Mouse (Mus musculus) liver, embryonic 15.5 days (tissue): ENCODE data around the gene Dnah8. TPM values are rescaled to one million over a fixed set of nuclear protein-coding genes. Genes with fewer than 3 reads are reported as not detected.

ENCODE experiments used
- ATAC-seq: fragments of 200-750 bp; cut with Nextera tagmentation; 2 replicates; pipeline ENCODE4 v1.8.0; 2017; ENCODE audit warnings: moderate number of reproducible peaks, mild to moderate bottlenecking, moderate library complexity; ENCODE audit not compliant: insufficient read depth
- H3K27ac ChIP-seq: fragments of 300-500 bp; sonication (generic); replicated peaks from 2 replicates; pipeline ENCODE4 v1.5.1; 2015; ENCODE audit warnings: mild to moderate bottlenecking, inconsistent platforms
- H3K27me3 ChIP-seq: fragments of 300-500 bp; sonication (generic); 2 replicates; pipeline ENCODE4 v1.6.1; 2015; ENCODE audit warnings: mild to moderate bottlenecking, inconsistent platforms
- H3K36me3 ChIP-seq: fragments of 300-500 bp; sonication (generic); replicated peaks from 2 replicates; pipeline ENCODE4 v1.6.1; 2015; ENCODE audit warnings: moderate library complexity, mild to moderate bottlenecking, inconsistent platforms
- H3K4me1 ChIP-seq: fragments of 300-500 bp; sonication (generic); replicated peaks from 2 replicates; pipeline ENCODE4 v1.6.1; 2015; ENCODE audit warnings: inconsistent platforms
- H3K4me2 ChIP-seq: fragments of 300-500 bp; sonication (generic); 2 replicates; pipeline ENCODE4 v1.6.1; 2015; ENCODE audit warnings: moderate library complexity, mild to moderate bottlenecking, inconsistent platforms
- H3K4me3 ChIP-seq: fragments of 300-500 bp; sonication (generic); replicated peaks from 2 replicates; pipeline ENCODE4 v1.5.1; 2015; ENCODE audit warnings: mild to moderate bottlenecking, inconsistent platforms
- H3K9ac ChIP-seq: fragments of 300-500 bp; sonication (generic); 2 replicates; pipeline ENCODE4 v1.6.1; 2015; ENCODE audit warnings: moderate library complexity, mild to moderate bottlenecking, inconsistent platforms
- H3K9me3 ChIP-seq: fragments of 300-500 bp; sonication (generic); replicated peaks from 2 replicates; pipeline ENCODE4 v1.6.1; 2016; ENCODE audit warnings: inconsistent platforms
- WGBS: fragments of 180-500 bp; shearing (Covaris S2); methylation state at CpG from one replicate; pipeline ENCODE4 v1.1.7; 2015; ENCODE audit warnings: mixed read lengths; ENCODE audit not compliant: insufficient replicate concordance; 5-methylcytosine and 5-hydroxymethylcytosine counted together
- polyA plus RNA-seq: library from polyadenylated mRNA; unstranded; fragments of >200 nt; fragmentation: Nextera tagmentation; extraction: Ambion mirVana; gene quantifications from 2 replicates; pipeline ENCODE4 v1.2.1, GENCODE M21; 2015

The Dnah8 gene
- polyA plus RNA-seq, 1 experiment from 2014 or later, result 1.1 TPM

GRCm38 (mm10) chr17:30609305-30609979 is 14.7 kb upstream of the Dnah8 start:
- peak overlapping the region; percentile 75 for H3K4me3 ChIP-seq
- H3K9me3 ChIP-seq, result no peaks in the 10 kb centered on the region
- peaks cover 37% of the 10 kb centered on the region for H3K36me3 ChIP-seq
- 62% methylated on average over 16 of the region's 16 CpGs for WGBS
- no peaks in the 10 kb centered on the region for H3K27me3 ChIP-seq
- peak; percentile 24; the same call in 1 of the 2 replicates for ATAC-seq
- peak overlapping the region; percentile 93 for H3K27ac ChIP-seq
- peak overlapping the region; percentile 19; the same call in 1 of the 2 replicates for H3K9ac ChIP-seq
- peak overlapping the region; percentile 69 for H3K4me2 ChIP-seq
- H3K4me1 ChIP-seq, result peaks cover 70% of the 10 kb centered on the region

GRCm38 (mm10) chr17:30609980-30610307 is 14.2 kb upstream of the Dnah8 start:
- ATAC-seq, result no peak
- Histone ChIP-seq H3K9ac (no peak overlapping the region), H3K36me3 (peaks cover 32% of the 10 kb centered on the region), H3K4me2 (peak overlapping the region; percentile 69), H3K4me1 (peaks cover 75% of the 10 kb centered on the region), H3K9me3 (no peaks in the 10 kb centered on the region), H3K27me3 (no peaks in the 10 kb centered on the region), H3K4me3 (peak overlapping the region; percentile 75), H3K27ac (peak overlapping the region; percentile 93)
- WGBS, result 61% methylated on average over 5 of the region's 5 CpGs

- no peak for ATAC-seq
- Histone ChIP-seq H3K27ac (peak overlapping the region; percentile 93), H3K36me3 (peaks cover 26% of the 10 kb centered on the region), H3K27me3 (no peaks in the 10 kb centered on the region), H3K9me3 (no peaks in the 10 kb centered on the region), H3K4me3 (peak overlapping the region; percentile 75), H3K9ac (peak overlapping the region; percentile 82; the same call in 1 of the 2 replicates), H3K4me1 (peaks cover 83% of the 10 kb centered on the region), H3K4me2 (peak overlapping the region; percentile 69)
- WGBS, result 47% methylated on average over 1 of the region's 1 CpGs
These were observed 13.4 kb upstream of the Dnah8 start for GRCm38 (mm10) chr17:30610739-30611138.

- H3K9ac ChIP-seq, result peak overlapping the region; percentile 82
- 16% methylated on average over 18 of the region's 18 CpGs for WGBS
- H3K36me3 ChIP-seq, result peaks cover 19% of the 10 kb centered on the region
- peak overlapping the region; percentile 93 for H3K27ac ChIP-seq
- no peaks in the 10 kb centered on the region for H3K9me3 ChIP-seq
- H3K4me3 ChIP-seq, result peak overlapping the region; percentile 75
- H3K4me2 ChIP-seq, result peak overlapping the region; percentile 69
- H3K27me3 ChIP-seq, result no peaks in the 10 kb centered on the region
- H3K4me1 ChIP-seq, result peaks cover 83% of the 10 kb centered on the region
- 0 out of 2 replicates have a peak, but pooled peaks have one; percentile 6 for ATAC-seq
These were observed 12.7 kb upstream of the Dnah8 start for GRCm38 (mm10) chr17:30611221-30612074.

GRCm38 (mm10) chr17:30612075-30612859 is 11.9 kb upstream of the Dnah8 start:
- no peaks in the 10 kb centered on the region for H3K27me3 ChIP-seq
- peak overlapping the region; percentile 82 for H3K9ac ChIP-seq
- H3K4me3 ChIP-seq, result peak overlapping the region; percentile 75
- H3K27ac ChIP-seq, result peak overlapping the region; percentile 93
- peak; percentile 93 for ATAC-seq
- under 1% methylated on average over 34 of the region's 34 CpGs for WGBS
- peaks cover 83% of the 10 kb centered on the region for H3K4me1 ChIP-seq
- H3K4me2 ChIP-seq, result peak overlapping the region; percentile 69
- H3K9me3 ChIP-seq, result no peaks in the 10 kb centered on the region
- peaks cover 10% of the 10 kb centered on the region for H3K36me3 ChIP-seq

- Histone ChIP-seq H3K9me3 (no peaks in the 10 kb centered on the region), H3K4me2 (peak overlapping the region; percentile 69), H3K4me1 (peaks cover 72% of the 10 kb centered on the region), H3K36me3 (no peaks in the 10 kb centered on the region), H3K9ac (0 out of 2 replicates have a peak overlapping the region, but pooled peaks have one; percentile 20), H3K27ac (peak overlapping the region; percentile 90), H3K27me3 (no peaks in the 10 kb centered on the region), H3K4me3 (peak overlapping the region; percentile 75)
- ATAC-seq, result 0 out of 2 replicates have a peak, but pooled peaks have one; percentile 11
These were observed 10.8 kb upstream of the Dnah8 start for GRCm38 (mm10) chr17:30613350-30613749.

- Histone ChIP-seq H3K27me3 (no peaks in the 10 kb centered on the region), H3K4me2 (peak overlapping the region; percentile 27), H3K27ac (peak overlapping the region; percentile 77), H3K9me3 (no peaks in the 10 kb centered on the region), H3K36me3 (no peaks in the 10 kb centered on the region), H3K9ac (no peak overlapping the region), H3K4me1 (peaks cover 55% of the 10 kb centered on the region), H3K4me3 (no peak overlapping the region)
- 38% methylated on average over 5 of the region's 5 CpGs for WGBS
- peak; percentile 9; the same call in 1 of the 2 replicates for ATAC-seq
These were observed 8.0 kb upstream of the Dnah8 start for GRCm38 (mm10) chr17:30616203-30616602.

- H3K27me3 ChIP-seq, result no peaks in the 10 kb centered on the region
- ATAC-seq, result no peak
- WGBS, result 69% methylated on average over 3 of the region's 3 CpGs
- H3K27ac ChIP-seq, result no peak overlapping the region
- no peak overlapping the region for H3K9ac ChIP-seq
- H3K9me3 ChIP-seq, result no peaks in the 10 kb centered on the region
- no peak overlapping the region for H3K4me3 ChIP-seq
- H3K4me1 ChIP-seq, result peaks cover 47% of the 10 kb centered on the region
- H3K4me2 ChIP-seq, result no peak overlapping the region
- H3K36me3 ChIP-seq, result no peaks in the 10 kb centered on the region
These were observed 5.8 kb upstream of the Dnah8 start for GRCm38 (mm10) chr17:30618136-30618891.

GRCm38 (mm10) chr17:30619153-30619552 is 5.0 kb upstream of the Dnah8 start:
- H3K9me3 ChIP-seq, result no peaks in the 10 kb centered on the region
- ATAC-seq, result no peak
- H3K27me3 ChIP-seq, result no peaks in the 10 kb centered on the region
- no peak overlapping the region for H3K4me2 ChIP-seq
- no peaks in the 10 kb centered on the region for H3K36me3 ChIP-seq
- 38% methylated on average over 2 of the region's 2 CpGs for WGBS
- no peak overlapping the region for H3K4me3 ChIP-seq
- H3K9ac ChIP-seq, result no peak overlapping the region
- peaks cover 39% of the 10 kb centered on the region for H3K4me1 ChIP-seq
- no peak overlapping the region for H3K27ac ChIP-seq

GRCm38 (mm10) chr17:30620548-30620947 is 3.6 kb upstream of the Dnah8 start:
- ATAC-seq, result no peak
- 34% methylated on average over 2 of the region's 2 CpGs for WGBS

More at GRCm38 (mm10) chr17:30620548-30620947, 3.6 kb upstream of the Dnah8 start:
- no peaks in the 10 kb centered on the region for H3K27me3 ChIP-seq
- no peak overlapping the region for H3K27ac ChIP-seq
- no peak overlapping the region for H3K4me2 ChIP-seq
- H3K4me1 ChIP-seq, result peaks cover 25% of the 10 kb centered on the region
- H3K9me3 ChIP-seq, result no peaks in the 10 kb centered on the region
- H3K36me3 ChIP-seq, result no peaks in the 10 kb centered on the region
- H3K4me3 ChIP-seq, result no peak overlapping the region
- no peak overlapping the region for H3K9ac ChIP-seq
